Mouse (Mus musculus): ENCODE data around the gene Gpr146. TPM values are rescaled to one million over a fixed set of nuclear protein-coding genes. Genes with fewer than 3 reads are reported as not detected.

Gpr146 gene
- polyA plus RNA-seq, 1 experiment, result 18.1 TPM

DNA sequence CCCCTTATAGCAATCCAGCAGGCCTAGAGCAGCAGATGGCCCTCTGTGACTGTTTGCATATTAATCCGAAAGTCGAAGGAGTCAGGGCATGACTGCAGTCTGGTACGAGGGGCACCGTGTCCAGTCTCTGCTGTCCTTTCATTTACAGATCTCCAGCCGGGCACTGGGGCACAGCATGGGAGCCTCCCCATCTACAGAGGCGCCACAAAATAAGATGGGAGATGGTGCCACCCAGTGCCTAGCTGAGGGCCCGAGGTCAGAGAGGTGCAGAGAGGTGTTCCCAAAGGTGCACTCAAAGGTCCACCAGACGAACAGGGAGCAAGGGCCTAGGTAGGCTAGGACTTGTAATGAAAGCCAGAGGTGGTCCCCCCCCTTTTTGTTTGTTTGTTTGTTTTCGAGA is 5.7 kb downstream of the Gpr146 start:
- Histone ChIP-seq H3K4me1 (ENCODE audit: control insufficient read depth, insufficient read depth, insufficient read length, low read length) (peaks cover 66% of the 10 kb centered on the region), H3K27ac (replicated peaks; ENCODE audit: low read depth, low read length) (peak overlapping the region; percentile 96), H3K4me3 (ENCODE audit: insufficient read depth, low read depth, low read length) (peak overlapping the region; percentile 96)

DNA sequence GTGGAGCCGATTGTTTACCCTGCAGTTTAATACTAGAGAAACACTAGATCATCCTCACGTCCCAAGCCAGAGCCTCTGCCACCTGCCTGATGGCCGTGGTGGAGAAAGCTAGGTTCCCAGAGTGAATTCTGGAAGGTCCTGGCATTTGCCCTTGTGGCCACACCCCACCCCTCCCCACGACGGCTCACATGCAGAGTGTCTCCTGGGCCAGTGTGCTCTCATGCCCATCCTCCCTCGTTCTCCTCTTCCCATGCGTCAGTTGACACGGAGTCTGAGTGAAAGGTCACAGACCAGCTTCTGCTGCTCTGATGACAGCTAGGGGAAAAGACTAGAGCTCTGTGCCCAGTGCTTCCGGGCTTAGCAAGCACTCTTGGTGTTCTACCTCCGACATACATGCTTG is 7.0 kb downstream of the Gpr146 start:
- Histone ChIP-seq H3K4me3 (ENCODE audit: insufficient read depth, low read depth, low read length) (peak overlapping the region; percentile 24; the same call in 1 of the 2 replicates), H3K27ac (replicated peaks; ENCODE audit: low read depth, low read length) (peak overlapping the region; percentile 96), H3K4me1 (ENCODE audit: control insufficient read depth, insufficient read depth, insufficient read length, low read length) (peaks cover 61% of the 10 kb centered on the region)

DNA sequence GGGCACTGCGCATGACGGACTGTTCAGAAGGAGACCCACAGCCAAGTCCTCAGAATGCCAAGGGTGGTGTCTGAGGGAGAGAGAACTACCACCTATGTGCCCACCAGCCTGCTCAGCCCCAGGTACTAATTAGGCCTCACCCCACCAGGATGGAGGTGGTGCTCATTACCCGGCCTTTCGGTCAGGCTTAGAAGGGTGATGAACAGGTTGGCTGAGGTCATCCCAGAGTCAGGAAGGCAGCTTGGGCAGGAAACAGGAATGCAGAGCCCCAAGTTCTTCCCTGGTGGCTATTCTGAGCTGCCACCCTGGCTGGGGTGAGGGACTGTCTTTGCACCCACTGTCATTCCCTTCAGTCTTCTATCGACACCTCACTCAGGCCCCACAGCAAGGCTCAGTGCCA is 8.6 kb downstream of the Gpr146 start:
- Histone ChIP-seq H3K27ac (replicated peaks; ENCODE audit: low read depth, low read length) (peak overlapping the region; percentile 96), H3K4me3 (ENCODE audit: insufficient read depth, low read depth, low read length) (no peak overlapping the region), H3K4me1 (ENCODE audit: control insufficient read depth, insufficient read depth, insufficient read length, low read length) (peaks cover 66% of the 10 kb centered on the region)

DNA sequence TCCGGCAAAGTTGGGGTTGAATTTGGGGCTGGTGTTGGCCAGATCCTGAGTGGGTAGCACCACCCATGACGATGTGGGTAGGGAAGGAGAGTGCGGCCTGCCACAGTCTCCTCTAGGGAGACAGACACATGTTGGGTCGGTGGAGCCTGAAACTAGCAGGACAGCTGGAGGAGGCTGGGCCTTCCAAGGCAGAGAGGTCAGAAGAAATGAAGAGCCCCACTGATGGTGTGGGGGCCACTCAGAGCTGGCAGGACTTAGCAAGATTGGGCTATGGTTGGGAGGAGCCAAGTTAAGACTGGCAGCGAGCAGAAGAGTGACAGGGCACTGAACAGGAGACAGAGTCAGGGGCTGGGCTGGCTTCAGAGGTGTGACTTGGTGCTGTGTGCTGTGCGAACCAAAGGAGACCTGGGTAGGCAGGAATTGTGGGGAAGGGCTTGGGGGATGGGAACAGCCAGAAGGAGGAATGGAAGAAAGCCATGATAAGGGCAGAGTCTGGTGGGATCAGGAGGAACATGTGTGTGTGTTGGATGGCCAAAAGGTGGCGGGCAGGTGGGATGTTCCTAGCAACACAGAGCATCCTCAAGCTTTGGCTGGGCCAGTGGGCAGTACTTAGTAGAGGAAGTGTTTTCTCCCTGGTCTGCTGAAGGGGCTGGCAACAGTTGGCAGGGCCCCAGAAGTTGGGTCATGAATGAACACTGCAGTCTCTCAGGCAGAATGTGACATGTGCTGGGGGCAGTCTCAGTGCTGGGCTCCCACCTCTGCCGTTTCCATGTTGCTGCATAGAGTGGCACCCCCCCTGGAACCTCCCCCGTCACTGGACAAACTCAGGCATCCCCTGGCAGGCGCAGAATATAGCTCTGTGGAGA is 10.1 kb downstream of the Gpr146 start:
- Histone ChIP-seq H3K4me3 (ENCODE audit: insufficient read depth, low read depth, low read length) (no peak overlapping the region), H3K27ac (replicated peaks; ENCODE audit: low read depth, low read length) (peak overlapping the region; percentile 96), H3K4me1 (ENCODE audit: control insufficient read depth, insufficient read depth, insufficient read length, low read length) (peaks cover 72% of the 10 kb centered on the region)

DNA sequence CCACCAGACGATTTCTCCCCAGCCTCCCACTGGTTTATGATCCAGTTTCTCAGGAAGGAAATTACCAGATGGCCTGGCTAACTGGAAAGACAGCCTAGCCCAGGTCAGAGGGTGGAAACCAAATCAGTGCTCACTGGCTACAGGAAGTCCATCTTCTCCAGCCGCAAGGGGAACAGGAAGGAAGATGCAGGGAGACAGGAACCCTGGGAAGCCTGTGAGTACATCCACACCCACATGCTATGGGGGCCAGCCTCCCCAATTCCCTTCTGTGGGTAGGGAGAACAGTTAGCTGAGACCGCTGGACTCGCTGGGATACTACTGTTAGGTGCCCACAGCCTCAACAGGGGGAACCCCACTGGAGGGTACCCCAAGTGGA is 10.7 kb downstream of the Gpr146 start:
- Histone ChIP-seq H3K4me1 (ENCODE audit: control insufficient read depth, insufficient read depth, insufficient read length, low read length) (peaks cover 74% of the 10 kb centered on the region), H3K27ac (replicated peaks; ENCODE audit: low read depth, low read length) (peak overlapping the region; percentile 96), H3K4me3 (ENCODE audit: insufficient read depth, low read depth, low read length) (no peak overlapping the region)

DNA sequence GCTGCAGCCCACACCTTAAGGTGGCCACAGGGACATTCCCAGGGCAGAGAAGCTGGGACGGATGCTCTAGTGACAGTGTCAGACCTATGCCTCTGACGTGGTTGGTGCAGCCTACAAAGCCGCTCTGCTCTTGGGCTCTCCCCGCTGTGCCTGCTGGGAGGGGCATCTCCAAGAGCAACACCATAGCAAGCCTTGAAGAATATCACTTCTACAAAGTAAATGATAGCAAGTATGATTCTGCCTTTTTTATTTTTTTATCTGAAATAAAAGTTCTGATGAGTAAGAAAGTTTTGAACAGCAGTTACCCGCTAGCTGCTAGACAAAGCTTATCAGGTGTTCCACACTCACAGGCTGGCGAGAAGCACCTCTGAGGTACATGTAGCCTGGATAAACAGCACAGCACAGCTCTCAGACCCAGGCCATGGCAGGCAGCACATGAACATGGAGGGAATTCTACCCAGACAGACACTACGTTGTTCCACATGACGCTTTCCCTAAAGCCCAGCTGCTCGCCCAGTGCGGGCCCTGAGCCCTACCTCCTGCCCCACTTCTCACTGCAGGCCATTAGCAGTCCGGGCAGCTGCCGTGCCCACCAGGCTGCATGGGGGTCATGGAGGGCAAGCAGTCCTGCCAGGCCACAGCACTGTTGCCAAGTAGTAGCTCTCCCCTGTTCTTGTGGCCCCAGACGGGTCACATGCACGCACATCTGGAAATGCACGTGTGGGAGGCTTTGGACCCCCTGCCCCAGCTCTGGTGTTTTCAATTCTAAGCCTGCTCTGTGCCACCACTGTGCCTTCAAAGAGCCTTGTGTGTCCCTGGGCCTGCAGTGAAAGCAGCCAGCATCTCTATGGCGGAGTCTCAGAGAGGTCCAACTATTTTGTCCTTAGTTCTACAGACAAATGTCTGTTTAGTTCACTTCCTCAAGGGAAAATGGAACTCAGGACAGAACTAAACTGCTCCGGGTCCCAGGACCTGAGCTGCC is 11.5 kb downstream of the Gpr146 start:
- peaks cover 66% of the 10 kb centered on the region for H3K4me1 ChIP-seq (ENCODE audit: control insufficient read depth, insufficient read depth, insufficient read length, low read length)
- H3K27ac ChIP-seq (replicated peaks; ENCODE audit: low read depth, low read length), result peak overlapping the region; percentile 96
- H3K4me3 ChIP-seq (ENCODE audit: insufficient read depth, low read depth, low read length), result no peak overlapping the region

DNA sequence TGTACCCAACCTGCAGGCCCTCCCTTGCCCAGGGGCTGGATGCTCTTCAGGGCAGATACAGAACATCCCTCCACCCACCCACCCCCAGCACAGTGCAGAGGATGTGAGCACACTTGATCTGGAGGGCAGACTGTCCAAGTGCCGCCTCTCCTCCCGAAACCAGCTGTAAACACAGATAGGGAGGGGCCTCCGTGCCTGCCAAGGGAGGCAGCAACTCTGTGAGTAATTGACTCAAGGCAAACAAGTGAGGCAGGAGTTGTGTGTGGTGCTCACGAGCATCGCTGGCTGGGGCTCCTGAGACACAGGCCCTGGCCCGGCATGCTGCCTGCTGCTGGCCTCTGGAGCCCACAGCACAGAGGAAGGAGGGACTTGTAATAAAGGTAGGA is 12.2 kb downstream of the Gpr146 start:
- Histone ChIP-seq H3K4me1 (ENCODE audit: control insufficient read depth, insufficient read depth, insufficient read length, low read length) (peaks cover 61% of the 10 kb centered on the region), H3K4me3 (ENCODE audit: insufficient read depth, low read depth, low read length) (peak overlapping the region; percentile 33), H3K27ac (replicated peaks; ENCODE audit: low read depth, low read length) (peak overlapping the region; percentile 96)

DNA sequence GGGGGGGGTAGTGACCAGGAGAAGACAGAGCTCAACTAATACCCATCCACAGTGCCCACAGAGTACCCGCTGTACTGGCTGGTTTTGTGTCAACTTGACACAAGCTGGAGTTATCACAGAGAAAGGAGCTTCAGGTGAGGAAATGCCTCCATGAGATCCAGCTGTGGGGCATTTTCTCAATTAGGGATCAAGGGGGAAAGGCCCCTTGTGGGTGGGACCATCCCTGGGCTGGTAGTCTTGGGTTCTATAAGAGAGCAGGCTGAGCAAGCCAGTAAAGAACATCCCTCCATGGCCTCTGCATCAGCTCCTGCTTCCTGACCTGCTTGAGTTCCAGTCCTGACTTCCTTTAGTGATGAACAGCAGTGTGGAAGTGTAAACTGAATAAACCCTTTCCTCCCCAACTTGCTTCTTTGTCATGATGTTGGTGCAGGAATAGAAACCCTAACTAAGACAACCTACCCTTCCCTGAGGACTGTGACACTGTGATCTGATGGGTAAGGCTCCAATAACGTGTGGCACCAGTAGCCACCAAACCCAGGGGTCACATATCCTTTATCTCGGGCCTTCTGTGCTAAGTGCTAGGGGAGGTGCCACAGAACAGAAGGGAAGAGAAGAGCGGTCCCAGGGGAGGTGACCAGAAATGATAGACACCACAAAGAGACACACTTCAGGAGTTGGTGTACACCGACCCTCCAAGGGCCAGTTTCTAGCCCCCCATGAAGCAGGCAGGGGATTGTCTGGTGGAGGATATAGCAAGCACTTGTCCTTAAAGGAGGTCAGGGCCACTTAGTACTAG is 13.0 kb downstream of the Gpr146 start:
- Histone ChIP-seq H3K27ac (replicated peaks; ENCODE audit: low read depth, low read length) (peak overlapping the region; percentile 96), H3K4me3 (ENCODE audit: insufficient read depth, low read depth, low read length) (peak overlapping the region; percentile 33), H3K4me1 (ENCODE audit: control insufficient read depth, insufficient read depth, insufficient read length, low read length) (peaks cover 53% of the 10 kb centered on the region)

DNA sequence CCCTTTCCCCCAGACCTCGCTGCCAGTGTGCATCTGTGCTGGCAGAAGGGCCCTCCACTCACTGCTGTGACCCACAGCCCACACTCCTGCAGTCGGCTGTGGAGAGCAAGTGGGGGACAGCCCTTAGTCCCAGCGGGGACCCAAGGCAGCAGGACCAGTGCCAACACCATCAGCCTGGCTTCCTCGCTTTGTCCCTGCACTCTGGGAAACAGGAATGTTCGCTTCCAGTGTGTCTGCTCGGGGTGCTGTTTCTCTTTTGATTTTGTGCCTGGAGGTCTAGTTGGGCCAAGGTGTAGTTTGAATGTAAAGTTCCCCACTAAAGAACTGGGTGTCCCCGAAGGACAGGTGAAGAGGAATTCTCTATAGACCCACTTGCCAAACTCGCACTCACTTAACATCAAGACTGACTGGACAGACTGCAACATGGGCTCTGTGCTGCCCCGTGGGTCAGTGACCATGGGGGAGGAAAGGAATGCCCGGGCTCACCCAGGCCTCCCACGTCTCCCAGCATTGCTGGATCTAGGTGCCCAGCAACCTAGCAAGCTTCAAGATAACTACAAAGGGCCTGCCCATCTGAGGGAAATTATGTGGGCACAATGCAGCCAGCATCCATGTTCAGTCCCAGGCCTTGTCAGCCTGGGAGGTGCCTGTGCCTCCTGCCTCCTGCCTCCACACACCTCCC is 14.0 kb downstream of the Gpr146 start:
- Histone ChIP-seq H3K27ac (replicated peaks; ENCODE audit: low read depth, low read length) (peak overlapping the region; percentile 72), H3K4me3 (ENCODE audit: insufficient read depth, low read depth, low read length) (peak overlapping the region; percentile 31), H3K4me1 (ENCODE audit: control insufficient read depth, insufficient read depth, insufficient read length, low read length) (peaks cover 44% of the 10 kb centered on the region)

DNA sequence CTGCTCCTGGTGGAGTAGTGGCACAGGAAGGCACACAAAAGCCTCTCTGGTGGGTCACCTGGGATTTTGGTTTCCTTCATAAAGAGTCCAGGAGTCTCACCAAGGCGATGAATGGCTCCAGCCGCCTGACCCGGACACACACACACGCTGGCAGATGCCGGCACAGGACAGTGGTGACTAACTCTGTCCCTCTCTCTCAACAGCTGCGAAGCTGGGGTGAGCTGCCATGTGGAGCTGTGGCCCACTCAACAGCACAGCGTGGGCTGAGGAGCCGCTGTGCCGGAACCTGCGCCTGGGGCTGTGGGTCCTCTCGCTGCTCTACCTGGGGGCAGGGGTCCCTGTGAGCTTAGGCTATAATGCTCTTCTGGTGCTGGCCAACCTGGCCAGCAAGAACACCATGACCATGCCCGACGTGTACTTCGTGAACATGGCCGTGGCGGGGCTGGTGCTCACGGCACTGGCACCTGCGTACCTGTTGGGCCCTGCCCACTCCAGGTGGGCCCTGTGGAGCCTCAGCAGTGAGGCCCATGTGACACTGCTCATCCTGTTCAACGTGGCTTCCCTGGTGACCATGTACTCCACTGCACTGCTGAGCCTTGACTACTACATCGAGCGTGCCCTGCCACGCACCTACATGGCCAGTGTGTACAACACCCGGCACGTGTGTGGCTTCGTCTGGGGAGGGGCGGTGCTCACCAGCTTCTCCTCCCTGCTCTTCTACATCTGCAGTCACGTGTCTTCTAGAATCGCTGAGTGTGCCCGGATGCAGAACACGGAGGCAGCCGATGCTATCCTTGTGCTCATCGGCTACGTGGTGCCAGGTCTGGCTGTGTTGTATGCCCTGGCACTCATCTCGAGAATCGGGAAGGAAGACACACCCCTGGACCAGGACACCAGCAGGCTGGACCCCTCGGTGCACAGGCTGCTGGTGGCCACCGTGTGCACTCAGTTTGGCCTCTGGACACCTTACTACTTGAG is 15.0 kb downstream of the Gpr146 start:
- Histone ChIP-seq H3K4me3 (ENCODE audit: insufficient read depth, low read depth, low read length) (no peak overlapping the region), H3K27ac (replicated peaks; ENCODE audit: low read depth, low read length) (peak overlapping the region; percentile 72), H3K4me1 (ENCODE audit: control insufficient read depth, insufficient read depth, insufficient read length, low read length) (peaks cover 44% of the 10 kb centered on the region)

DNA sequence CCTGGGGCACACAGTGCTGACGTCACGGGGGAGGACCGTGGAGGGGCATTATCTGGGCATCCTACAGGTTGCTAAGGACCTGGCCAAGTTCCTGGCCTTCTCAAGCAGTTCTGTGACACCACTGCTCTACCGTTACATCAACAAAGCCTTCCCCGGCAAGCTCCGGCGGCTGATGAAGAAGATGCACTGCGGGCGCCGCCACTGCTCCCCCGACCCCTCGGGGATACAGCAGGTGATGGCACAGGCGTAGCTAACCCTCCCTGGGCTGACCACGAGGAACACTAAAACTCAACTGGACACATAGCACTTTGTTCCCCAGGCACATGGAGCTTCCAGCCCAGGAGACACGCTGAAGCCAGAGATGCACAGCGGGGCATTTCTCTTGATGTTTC is 15.7 kb downstream of the Gpr146 start:
- peaks cover 42% of the 10 kb centered on the region for H3K4me1 ChIP-seq (ENCODE audit: control insufficient read depth, insufficient read depth, insufficient read length, low read length)
- 0 out of 2 replicates have a peak overlapping the region, but pooled peaks have one; percentile 72 for H3K27ac ChIP-seq (replicated peaks; ENCODE audit: low read depth, low read length)
- no peak overlapping the region for H3K4me3 ChIP-seq (ENCODE audit: insufficient read depth, low read depth, low read length)

DNA sequence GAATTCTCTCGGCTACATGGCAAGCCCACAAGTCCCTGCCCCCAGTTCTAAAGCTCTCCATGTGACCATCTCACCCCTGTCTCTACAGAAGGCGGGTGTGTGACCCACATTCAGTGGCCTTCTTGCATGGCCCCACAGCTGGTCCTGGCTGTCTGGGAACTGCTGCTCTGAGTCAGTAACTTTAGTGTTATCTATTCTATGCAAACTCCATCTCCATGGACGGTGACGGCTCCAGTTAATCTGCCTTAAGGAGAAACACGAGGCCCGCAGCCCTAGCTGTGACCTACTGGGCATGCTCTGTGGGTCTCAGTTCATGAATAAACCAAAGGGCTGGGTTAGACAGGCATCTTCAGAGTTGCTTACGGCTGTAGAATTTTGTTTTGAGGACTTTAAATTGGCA is 16.9 kb downstream of the Gpr146 start:
- H3K4me1 ChIP-seq (ENCODE audit: control insufficient read depth, insufficient read depth, insufficient read length, low read length), result peaks cover 37% of the 10 kb centered on the region
- H3K4me3 ChIP-seq (ENCODE audit: insufficient read depth, low read depth, low read length), result no peak overlapping the region
- no peak overlapping the region for H3K27ac ChIP-seq (replicated peaks; ENCODE audit: low read depth, low read length)

DNA sequence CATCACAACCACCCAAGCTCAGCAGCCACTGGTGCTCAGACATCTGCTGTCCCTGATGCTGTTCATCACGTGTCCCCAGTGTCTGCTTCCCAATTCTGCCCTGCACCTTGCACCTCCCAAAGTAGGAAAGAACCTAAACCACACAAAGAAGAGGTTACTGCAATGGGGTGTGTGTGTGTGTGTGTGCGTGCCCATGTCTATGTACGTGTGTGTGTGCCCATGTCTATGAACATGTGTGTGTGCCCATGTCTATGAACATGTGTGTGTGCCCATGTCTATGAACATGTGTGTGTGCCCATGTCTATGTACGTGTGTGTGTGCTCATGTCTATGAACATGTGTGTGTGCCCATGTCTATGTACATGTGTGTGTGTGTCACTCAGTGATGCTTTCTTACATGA is 18.0 kb downstream of the Gpr146 start:
- no peak overlapping the region for H3K4me3 ChIP-seq (ENCODE audit: insufficient read depth, low read depth, low read length)
- H3K4me1 ChIP-seq (ENCODE audit: control insufficient read depth, insufficient read depth, insufficient read length, low read length), result peaks cover 29% of the 10 kb centered on the region
- H3K27ac ChIP-seq (replicated peaks; ENCODE audit: low read depth, low read length), result no peak overlapping the region

Measured in brown adipose tissue, adult 24 weeks (tissue).